Mouse (Mus musculus) neural tube, embryonic 10.5 days (tissue): ENCODE results near the gene Myo6.

ENCODE experiments used
- DNase-seq: peaks from one replicate; pipeline ENCODE4 v3.0.0-alpha.2; 2017; ENCODE audit warnings: low spot score; ENCODE audit errors: extremely low spot score

Myo6 gene

GRCm38 (mm10) chr9:80180771-80181170 is 15.9 kb downstream of the Myo6 start:
- no peak for DNase-seq

GRCm38 (mm10) chr9:80181692-80182091 is 16.9 kb downstream of the Myo6 start:
- no peak for DNase-seq

GRCm38 (mm10) chr9:80184138-80184537 is 19.3 kb downstream of the Myo6 start:
- no peak for DNase-seq

- DNase-seq: no peak
Measured at GRCm38 (mm10) chr9:80185737-80186136, 20.9 kb downstream of the Myo6 start.

GRCm38 (mm10) chr9:80186693-80187092 is 21.9 kb downstream of the Myo6 start:
- DNase-seq: no peak

GRCm38 (mm10) chr9:80188324-80188893 is 23.6 kb downstream of the Myo6 start:
- DNase-seq: no peak

GRCm38 (mm10) chr9:80191240-80191639 is 26.4 kb downstream of the Myo6 start:
- DNase-seq: no peak

- no peak for DNase-seq
Measured at GRCm38 (mm10) chr9:80192324-80192723, 27.5 kb downstream of the Myo6 start.

- DNase-seq: no peak
Measured at GRCm38 (mm10) chr9:80194446-80194845, 29.6 kb downstream of the Myo6 start.

- no peak for DNase-seq
Measured at GRCm38 (mm10) chr9:80196161-80196560, 31.3 kb downstream of the Myo6 start.

GRCm38 (mm10) chr9:80197233-80197632 is 32.4 kb downstream of the Myo6 start:
- DNase-seq: no peak

GRCm38 (mm10) chr9:80200855-80201254 is 36.0 kb downstream of the Myo6 start:
- no peak for DNase-seq

- DNase-seq: no peak
Measured at GRCm38 (mm10) chr9:80202374-80203060, 37.7 kb downstream of the Myo6 start.

GRCm38 (mm10) chr9:80208681-80209080 is 43.9 kb downstream of the Myo6 start:
- no peak for DNase-seq

- DNase-seq: no peak
Measured at GRCm38 (mm10) chr9:80209459-80209858, 44.6 kb downstream of the Myo6 start.

- DNase-seq: no peak
Measured at GRCm38 (mm10) chr9:80210096-80210495, 45.3 kb downstream of the Myo6 start.

GRCm38 (mm10) chr9:80213428-80213827 is 48.6 kb downstream of the Myo6 start:
- DNase-seq: no peak

- DNase-seq: no peak
Measured at GRCm38 (mm10) chr9:80215502-80215901, 50.7 kb downstream of the Myo6 start.

GRCm38 (mm10) chr9:80216786-80217501 is 52.1 kb downstream of the Myo6 start:
- no peak for DNase-seq

GRCm38 (mm10) chr9:80218718-80219117 is 53.9 kb downstream of the Myo6 start:
- DNase-seq: no peak

- no peak for DNase-seq
Measured at GRCm38 (mm10) chr9:80223989-80224635, 59.3 kb downstream of the Myo6 start.
